Mouse (Mus musculus) left cerebral cortex, adult 8-10 months (tissue): ENCODE results near the gene C1ql3. TPM values are rescaled to one million over a fixed set of nuclear protein-coding genes. Genes with fewer than 3 reads are reported as not detected.

Experiments
- total RNA-seq, 4 experiments: library from RNA; stranded (reverse); gene quantifications; 2 replicates each; pipeline ENCODE4 v1.2.4; 2022

Gene C1ql3
- total RNA-seq, 4 experiments from 2014 or later, result 93.2 to 106 (median 99.1) TPM

Other genes starting within 250 kb of the C1ql3 start
- gene Pter, start 87.8 kb downstream of the C1ql3 start, total RNA-seq, result 1 to 10 TPM; 1.0 to 1.8 (median 1.5) TPM